Comparison of ENCODE assay signal across 21 mouse cellular contexts in the genomic region with DNA sequence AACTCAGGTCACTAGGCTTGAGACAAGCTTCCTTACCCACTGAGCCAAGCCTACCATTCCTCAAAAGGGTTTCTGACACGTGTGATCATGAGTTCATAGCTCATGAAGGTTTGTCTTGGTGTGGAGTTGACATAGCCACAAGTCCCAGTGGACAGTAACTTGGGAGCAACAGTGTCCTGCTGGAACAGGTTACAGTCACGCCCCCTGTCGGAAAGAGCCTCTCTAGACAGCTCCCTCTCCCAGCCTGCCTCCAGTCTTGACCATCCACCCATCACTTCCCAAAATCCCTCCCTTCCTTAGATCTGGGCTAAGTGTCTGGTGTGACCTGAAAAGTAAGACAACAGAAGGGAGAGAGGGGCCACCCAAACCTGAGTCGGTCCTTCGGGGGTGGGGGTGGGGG. TPM values are rescaled to one million over a fixed set of nuclear protein-coding genes. Genes with fewer than 3 reads are reported as not detected.
DNase-seq lines count a peak whose midpoint lies in the region; ATAC-seq and TF ChIP-seq lines count a peak whose summit lies in the region.
"Had no signal": no experiment of that assay in that cellular context is flagged by ENCODE, and none has a peak within 500 bp of the region (broad histone marks: within the 10 kb centered on the region; RNA-seq: fewer than 3 reads in every experiment).

No protein-coding gene starts in this region.

- H3K9ac ChIP-seq in kidney, embryonic 15.5 days = no peak overlapping the region
- H3K9ac ChIP-seq: embryonic facial prominence, embryonic 12.5 days; forebrain, embryonic 13.5 days had no signal

- H3K4me3 ChIP-seq in gastrocnemius, adult 2 months = no peak overlapping the region
- no peak overlapping the region for H3K4me3 ChIP-seq in kidney, adult 2 months (ENCODE audit: insufficient read depth, low read depth, low read length)
- H3K4me3 ChIP-seq in kidney, embryonic 15.5 days (replicated peaks) = no peak overlapping the region
- no peak overlapping the region for H3K4me3 ChIP-seq in lung, adult 2 months (replicated peaks; ENCODE audit: extremely low read depth, low read depth, low read length)
- H3K4me3 ChIP-seq: embryonic facial prominence, embryonic 12.5 days; erythroblast, embryonic 14.5 days; forebrain, embryonic 13.5 days; heart, embryonic 12.5 days; megakaryocyte, embryonic 14.5 days had no signal

- H3K27ac ChIP-seq in gastrocnemius, adult 2 months = 0 out of 2 replicates have a peak overlapping the region, but pooled peaks have one; percentile 61
- H3K27ac ChIP-seq in kidney, adult 2 months (ENCODE audit: insufficient read depth, low read depth, low read length) = no peak overlapping the region
- H3K27ac ChIP-seq in kidney, embryonic 15.5 days = no peak overlapping the region
- H3K27ac ChIP-seq: forebrain, embryonic 13.5 days had no signal

- TF ChIP-seq CTCF in gastrocnemius, adult 2 months (IDR thresholded peaks at IDR 0.05) = peak; percentile 30; the same call in 1 of the 2 replicates
- TF ChIP-seq CTCF in kidney, adult 2 months (conservative IDR thresholded peaks at IDR 0.05; ENCODE audit: insufficient read depth, insufficient read length, low read depth, low read length) = peak; percentile 34; the same call in 1 of the 2 replicates
- TF ChIP-seq CTCF in lung, adult 2 months (IDR thresholded peaks at IDR 0.05; ENCODE audit: insufficient read depth, low read length) = 0 out of 2 replicates have a peak, but pooled peaks have one; percentile 17

- DNase-seq in gastrocnemius, adult 2 months = peak; percentile 48
- no peak for DNase-seq in gastrocnemius, postnatal 10 days
- peak; percentile 29 for DNase-seq in kidney, adult 2 months
- no peak for DNase-seq in lung, adult 2 months
- DNase-seq in lung, adult 18-20 months = no peak
- no peak for DNase-seq in left cerebral cortex, adult 18-20 months (ENCODE audit: low spot score in 2 of 2)
- DNase-seq: cerebellum, adult 8-10 months; gastrocnemius, postnatal 14 days; kidney, adult 9 months; liver; midbrain, embryonic 14.5 days; thymus, postnatal 25 days had no signal

- ATAC-seq in kidney, embryonic 15.5 days (replicated peaks; ENCODE audit: low FRiP score) = no peak
- ATAC-seq: CD4-positive, CD25-positive, alpha-beta regulatory T cell, adult 4 months; forebrain, embryonic 13.5 days; hindbrain, embryonic 16.5 days had no signal

- intact Hi-C loops in gastrocnemius, adult 2 months (cut with DNase I) = no loop called here

- WGBS in kidney, adult 2 months = 72% methylated on average over 5 of the region's 5 CpGs
- WGBS in kidney, embryonic 15.5 days = 54% methylated on average over 5 of the region's 5 CpGs
- WGBS in lung, adult 2 months = 64% methylated on average over 5 of the region's 5 CpGs

- H3K4me2 ChIP-seq in kidney, embryonic 15.5 days = no peak overlapping the region
- H3K4me2 ChIP-seq: embryonic facial prominence, embryonic 12.5 days; forebrain, embryonic 13.5 days; heart, embryonic 12.5 days had no signal

- H3K36me3 ChIP-seq in kidney, adult 2 months (ENCODE audit: control insufficient read depth, insufficient read depth, low read length) = no peaks in the 10 kb centered on the region
- H3K36me3 ChIP-seq in kidney, embryonic 15.5 days = 0 out of 2 replicates have a peak, but pooled peaks cover 3% of the 10 kb centered on the region
- H3K36me3 ChIP-seq: embryonic facial prominence, embryonic 12.5 days; heart, embryonic 12.5 days had no signal

- no peaks in the 10 kb centered on the region; the same call in 1 of the 2 replicates for H3K4me1 ChIP-seq in kidney, adult 2 months (ENCODE audit: control insufficient read depth, insufficient read depth, low read length)
- H3K4me1 ChIP-seq in kidney, embryonic 15.5 days = peaks cover 55% of the 10 kb centered on the region
- H3K4me1 ChIP-seq in lung, adult 2 months (ENCODE audit: control insufficient read depth, insufficient read depth, low read length) = peaks cover 20% of the 10 kb centered on the region

- no peaks in the 10 kb centered on the region for H3K27me3 ChIP-seq in kidney, adult 2 months (replicated peaks; ENCODE audit: control insufficient read depth, insufficient read depth, low read length)
- H3K27me3 ChIP-seq in kidney, embryonic 15.5 days = no peaks in the 10 kb centered on the region
- H3K27me3 ChIP-seq: embryonic facial prominence, embryonic 12.5 days; heart, embryonic 12.5 days had no signal

- no peaks in the 10 kb centered on the region for H3K9me3 ChIP-seq in kidney, embryonic 15.5 days (replicated peaks)
- H3K9me3 ChIP-seq: embryonic facial prominence, embryonic 12.5 days; forebrain, embryonic 13.5 days; heart, embryonic 12.5 days; megakaryocyte, embryonic 14.5 days had no signal

- TF ChIP-seq POLR2A in kidney, adult 2 months (IDR thresholded peaks at IDR 0.05; ENCODE audit: low read depth, low read length) = no peak
- no peak for TF ChIP-seq POLR2A in lung, adult 2 months (IDR thresholded peaks at IDR 0.05; ENCODE audit: borderline replicate concordance, extremely low read depth, low read depth, low read length)

RNA-seq across cellular contexts. Expression of gene Adamtsl4, which starts 4.8 kb away (rescaled TPM):
- 10 to 100 TPM; 17.2 to 32.0 TPM for total RNA-seq in gastrocnemius, adult 2 months (2021)
- total RNA-seq in gastrocnemius, postnatal 10 days (2021) = 10 to 100 TPM; 23.9 to 26.3 TPM
- polyA plus RNA-seq in kidney, adult 2 months (2012; rRNA removed) = 5.2 and 6.0 TPM in 2 replicates
- 4.0 and 6.3 TPM in 2 replicates for polyA plus RNA-seq in kidney, embryonic 15.5 days (2015; fragmentation: Nextera tagmentation; extraction: Ambion mirVana)
- 51.3 and 52.3 TPM in 2 replicates for polyA plus RNA-seq in lung, adult 2 months (2012; rRNA removed)
- 1 to 10 TPM; 4.4 to 8.2 TPM for total RNA-seq in left cerebral cortex, adult 18-20 months (2021)
- total RNA-seq: hematopoietic stem cell, adult 5-6 weeks had no signal

RNA-seq across cellular contexts. Expression of gene Mcl1, which starts 24.3 kb away (rescaled TPM):
- total RNA-seq in gastrocnemius, adult 2 months (2021) = 100 to 1,000 TPM; 110 to 123 TPM
- 100 to 1,000 TPM in 1 of 2 experiments, 10 to 100 TPM in 1; 96.8 to 111 TPM for total RNA-seq in gastrocnemius, postnatal 10 days (2021)
- 31.9 and 43.0 TPM in 2 replicates for polyA plus RNA-seq in kidney, adult 2 months (2012; rRNA removed)
- polyA plus RNA-seq in kidney, embryonic 15.5 days (2015; fragmentation: Nextera tagmentation; extraction: Ambion mirVana) = 51.2 and 54.4 TPM in 2 replicates
- 89.2 and 178 TPM in 2 replicates for polyA plus RNA-seq in lung, adult 2 months (2012; rRNA removed)
- total RNA-seq in left cerebral cortex, adult 18-20 months (2021) = 10 to 100 TPM; 59.7 to 64.1 TPM

RNA-seq across cellular contexts. Expression of gene Ecm1, which starts 56.5 kb away (rescaled TPM):
- 10 to 100 TPM; 18.0 to 23.0 TPM for total RNA-seq in gastrocnemius, adult 2 months (2021)
- total RNA-seq in gastrocnemius, postnatal 10 days (2021) = 10 to 100 TPM; 19.7 to 29.7 TPM
- 494 and 636 TPM in 2 replicates for polyA plus RNA-seq in kidney, adult 2 months (2012; rRNA removed)
- 177 and 231 TPM in 2 replicates for polyA plus RNA-seq in kidney, embryonic 15.5 days (2015; fragmentation: Nextera tagmentation; extraction: Ambion mirVana)
- polyA plus RNA-seq in lung, adult 2 months (2012; rRNA removed) = 465 and 807 TPM in 2 replicates
- 10 to 100 TPM; 11.2 to 14.2 TPM for total RNA-seq in left cerebral cortex, adult 18-20 months (2021)

RNA-seq across cellular contexts. Expression of gene Ensa, which starts 58.1 kb away (rescaled TPM):
- 100 to 1,000 TPM in 1 of 2 experiments, 10 to 100 TPM in 1; 97.2 to 102 TPM for total RNA-seq in gastrocnemius, adult 2 months (2021)
- total RNA-seq in gastrocnemius, postnatal 10 days (2021) = 10 to 100 TPM; 80.1 to 80.2 TPM
- polyA plus RNA-seq in kidney, adult 2 months (2012; rRNA removed) = 9.9 and 13.2 TPM in 2 replicates
- polyA plus RNA-seq in kidney, embryonic 15.5 days (2015; fragmentation: Nextera tagmentation; extraction: Ambion mirVana) = 71.1 and 73.2 TPM in 2 replicates
- polyA plus RNA-seq in lung, adult 2 months (2012; rRNA removed) = 9.3 and 15.7 TPM in 2 replicates
- 100 to 1,000 TPM; 351 to 360 TPM for total RNA-seq in left cerebral cortex, adult 18-20 months (2021)

Comparison
In these comparisons a context has a peak if more than half of its experiments do, and no peak if none do; other contexts are left out.
1. DNase-seq: peak in gastrocnemius, adult 2 months (single experiment) and kidney, adult 2 months (single experiment); none in gastrocnemius, postnatal 10 days (single experiment), lung, adult 2 months (single experiment), lung, adult 18-20 months (0 of 2) and left cerebral cortex, adult 18-20 months (0 of 2).
2. Peak in every context shown above with its lines, with median percentiles within 50 percentile points of each other: CTCF ChIP-seq.